Mouse (Mus musculus) neural tube, embryonic 15.5 days (tissue): ENCODE measurements around the gene Degs2. TPM values are rescaled to one million over a fixed set of nuclear protein-coding genes. Genes with fewer than 3 reads are reported as not detected.

ENCODE experiments used
- ATAC-seq: fragments of 200-750 bp; cut with Nextera tagmentation; 2 replicates; pipeline ENCODE4 v1.8.0; 2017; ENCODE audit warnings: mild to moderate bottlenecking, moderate TSS enrichment, moderate library complexity; ENCODE audit not compliant: low FRiP score
- H3K27ac ChIP-seq: fragments of 300-500 bp; sonication (generic); replicated peaks from 2 replicates; pipeline ENCODE4 v1.5.1; 2015; ENCODE audit warnings: mild to moderate bottlenecking, inconsistent platforms
- H3K27me3 ChIP-seq: fragments of 300-500 bp; sonication (generic); replicated peaks from 2 replicates; pipeline ENCODE4 v1.6.1; 2015; ENCODE audit warnings: inconsistent platforms
- H3K36me3 ChIP-seq: fragments of 300-500 bp; sonication (generic); 2 replicates; pipeline ENCODE4 v1.6.1; 2015; ENCODE audit warnings: inconsistent platforms
- H3K4me1 ChIP-seq: fragments of 300-500 bp; sonication (generic); 2 replicates; pipeline ENCODE4 v1.6.1; 2015; ENCODE audit warnings: inconsistent platforms
- H3K4me2 ChIP-seq: fragments of 300-500 bp; sonication (generic); 2 replicates; pipeline ENCODE4 v1.6.1; 2015; ENCODE audit warnings: inconsistent platforms, mild to moderate bottlenecking, moderate library complexity
- H3K4me3 ChIP-seq: fragments of 300-500 bp; sonication (generic); replicated peaks from 2 replicates; pipeline ENCODE4 v1.5.1; 2015; ENCODE audit warnings: mild to moderate bottlenecking, inconsistent platforms
- H3K9ac ChIP-seq: fragments of 300-500 bp; sonication (generic); replicated peaks from 2 replicates; pipeline ENCODE4 v1.6.1; 2015; ENCODE audit warnings: mild to moderate bottlenecking, inconsistent platforms
- H3K9me3 ChIP-seq: fragments of 300-500 bp; sonication (generic); replicated peaks from 2 replicates; pipeline ENCODE4 v1.6.1; 2016; ENCODE audit warnings: inconsistent platforms
- WGBS: fragments of 180-500 bp; shearing (Covaris S2); methylation state at CpG from one replicate; pipeline ENCODE4 v1.1.7; 2015; ENCODE audit warnings: mixed read lengths; 5-methylcytosine and 5-hydroxymethylcytosine counted together
- polyA plus RNA-seq: library from polyadenylated mRNA; unstranded; fragments of >200 nt; fragmentation: Nextera tagmentation; extraction: Ambion mirVana; gene quantifications from 2 replicates; pipeline ENCODE4 v1.2.1, GENCODE M21; 2015

Degs2 gene
- polyA plus RNA-seq, 1 experiment from 2014 or later = 2.4 TPM

DNA sequence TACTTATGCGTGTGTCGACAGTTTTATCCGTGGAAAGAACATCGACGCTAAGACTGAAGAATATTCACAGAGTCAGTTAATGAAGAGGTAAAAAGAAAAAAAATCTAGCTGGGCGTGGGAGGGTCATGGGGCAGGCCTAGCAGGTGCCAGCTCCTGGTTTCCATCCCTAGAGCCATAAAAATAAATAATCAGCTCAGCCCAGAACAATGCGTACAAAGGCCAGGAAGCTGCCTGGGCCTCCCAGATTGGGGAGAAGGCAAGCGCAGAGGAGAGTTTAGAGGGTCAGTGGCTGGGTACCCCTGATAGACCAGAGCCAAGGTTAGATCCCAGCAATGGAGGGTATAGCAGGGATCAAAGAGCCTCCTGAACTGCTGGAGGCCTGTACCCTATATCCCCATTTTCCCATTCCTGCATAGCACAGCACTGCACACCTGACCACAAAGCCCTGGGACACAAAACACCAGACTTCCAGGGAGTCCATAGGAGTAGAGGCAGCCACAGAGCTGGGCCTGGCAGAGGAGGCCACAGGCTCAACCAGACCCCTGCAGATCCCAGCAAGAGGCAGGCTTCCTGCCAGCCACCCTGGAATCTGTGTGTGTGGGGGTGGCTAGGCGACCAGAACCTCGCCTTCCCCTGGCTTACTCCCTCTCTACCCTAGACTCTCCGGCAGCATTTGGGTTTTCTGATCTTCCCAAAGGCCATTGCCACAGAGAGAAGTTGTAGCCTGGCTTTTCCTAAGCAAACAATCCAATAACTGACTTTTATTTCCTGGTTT lies 3.2 kb downstream of the Degs2 start:
- WGBS = 64% methylated on average over 11 of the region's 11 CpGs
- Histone ChIP-seq H3K4me2 (no peak overlapping the region), H3K4me3 (no peak overlapping the region), H3K9me3 (no peaks in the 10 kb centered on the region), H3K27ac (no peak overlapping the region), H3K4me1 (peaks cover 11% of the 10 kb centered on the region), H3K36me3 (no peaks in the 10 kb centered on the region), H3K9ac (no peak overlapping the region), H3K27me3 (peaks cover 38% of the 10 kb centered on the region)
- no peak for ATAC-seq

DNA sequence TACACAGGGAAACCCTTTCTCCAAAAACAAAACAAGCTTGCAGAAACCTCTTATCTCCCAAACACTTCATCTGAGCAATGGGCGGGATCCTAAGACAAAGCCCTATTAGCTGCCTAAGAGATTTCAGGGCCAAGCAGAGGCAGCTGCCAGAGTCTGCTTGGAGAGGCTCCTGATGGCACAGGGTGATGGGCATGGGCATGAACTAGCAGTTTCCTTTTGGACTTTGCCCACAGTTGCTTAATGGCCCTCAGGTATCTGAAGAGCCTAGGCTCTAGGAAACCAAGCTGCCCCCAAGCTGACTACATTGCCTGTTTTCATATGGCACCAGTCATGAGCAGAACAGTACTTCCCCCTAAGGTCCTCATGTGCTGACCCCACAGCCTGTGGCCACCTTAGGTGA lies 7.9 kb downstream of the Degs2 start:
- no peaks in the 10 kb centered on the region for H3K9me3 ChIP-seq
- H3K4me1 ChIP-seq = no peaks in the 10 kb centered on the region
- H3K27ac ChIP-seq = no peak overlapping the region
- H3K4me3 ChIP-seq = no peak overlapping the region
- ATAC-seq = no peak
- H3K9ac ChIP-seq = no peak overlapping the region
- H3K27me3 ChIP-seq = no peaks in the 10 kb centered on the region
- 100% methylated on average over 1 of the region's 1 CpGs for WGBS
- H3K36me3 ChIP-seq = no peaks in the 10 kb centered on the region
- H3K4me2 ChIP-seq = no peak overlapping the region

DNA sequence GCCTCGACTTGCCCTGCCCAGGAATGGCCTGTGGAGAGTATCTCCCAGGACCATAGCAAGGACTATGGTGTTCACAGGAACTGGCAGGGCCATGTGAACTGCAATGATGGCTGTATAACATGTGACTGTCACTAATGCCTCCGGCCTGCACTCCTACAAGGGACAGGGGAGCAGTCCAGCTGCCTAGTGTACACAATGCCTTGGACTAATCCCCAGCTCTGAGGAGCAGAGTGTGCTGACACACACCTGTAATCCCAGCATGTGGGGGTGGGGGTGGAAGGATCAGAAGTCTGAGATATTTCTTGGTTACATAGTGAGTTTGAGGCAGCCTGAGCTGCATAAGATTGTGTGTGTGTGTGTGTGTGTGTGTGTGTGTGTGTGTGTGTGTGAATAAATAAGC lies 8.5 kb downstream of the Degs2 start:
- Histone ChIP-seq H3K9ac (no peak overlapping the region), H3K4me1 (no peaks in the 10 kb centered on the region), H3K27ac (no peak overlapping the region), H3K27me3 (no peaks in the 10 kb centered on the region), H3K4me2 (no peak overlapping the region), H3K4me3 (no peak overlapping the region), H3K36me3 (no peaks in the 10 kb centered on the region; the same call in 1 of the 2 replicates), H3K9me3 (no peaks in the 10 kb centered on the region)
- ATAC-seq = no peak
- WGBS = 69% methylated on average over 2 of the region's 2 CpGs

DNA sequence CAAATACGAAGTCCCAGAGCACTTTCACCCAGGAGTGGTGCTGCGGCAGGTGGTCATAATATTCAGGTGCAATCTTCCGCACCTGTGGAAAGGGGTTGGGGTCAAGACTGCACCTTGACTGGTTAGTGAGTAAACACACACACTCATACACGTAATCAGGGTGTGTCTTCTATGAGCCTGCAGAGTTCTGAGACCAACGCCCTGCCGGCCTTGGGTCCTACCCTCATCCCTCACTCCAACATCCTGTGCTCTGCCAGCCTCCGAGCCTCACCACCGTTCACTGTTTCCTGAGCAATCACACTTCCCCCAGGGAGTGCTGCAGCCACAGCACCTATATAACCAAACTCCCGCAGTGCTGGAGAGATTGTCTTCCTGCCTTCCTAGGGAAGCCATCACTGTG lies 11.6 kb downstream of the Degs2 start:
- Histone ChIP-seq H3K9ac (no peak overlapping the region), H3K4me2 (no peak overlapping the region), H3K27me3 (no peaks in the 10 kb centered on the region), H3K36me3 (peaks cover 14% of the 10 kb centered on the region), H3K4me3 (no peak overlapping the region), H3K9me3 (no peaks in the 10 kb centered on the region), H3K4me1 (no peaks in the 10 kb centered on the region), H3K27ac (no peak overlapping the region)
- 72% methylated on average over 9 of the region's 9 CpGs for WGBS
- no peak for ATAC-seq

DNA sequence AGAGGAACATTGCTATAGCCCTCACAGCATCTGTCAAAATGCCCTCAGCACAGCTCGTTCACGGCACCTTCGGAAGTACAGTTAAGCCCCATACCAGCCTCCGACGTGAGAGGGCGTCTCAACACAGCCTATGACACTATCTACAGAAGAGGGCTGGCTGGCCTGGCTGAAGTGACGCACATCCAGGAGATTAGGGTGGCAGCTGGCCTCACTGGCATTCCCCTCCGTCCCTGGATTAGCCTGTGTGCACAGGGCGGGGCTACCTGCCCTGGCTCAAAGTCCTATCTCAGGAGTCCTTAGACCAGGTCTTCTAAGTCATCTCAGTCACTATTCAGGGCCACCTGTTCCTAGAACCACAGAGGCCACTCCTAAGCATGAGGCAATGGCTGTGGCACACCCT lies 12.9 kb downstream of the Degs2 start:
- Histone ChIP-seq H3K9ac (no peak overlapping the region), H3K27me3 (no peaks in the 10 kb centered on the region), H3K36me3 (peaks cover 17% of the 10 kb centered on the region), H3K27ac (no peak overlapping the region), H3K9me3 (no peaks in the 10 kb centered on the region), H3K4me1 (no peaks in the 10 kb centered on the region), H3K4me2 (no peak overlapping the region), H3K4me3 (no peak overlapping the region)
- 93% methylated on average over 9 of the region's 9 CpGs for WGBS
- no peak for ATAC-seq

DNA sequence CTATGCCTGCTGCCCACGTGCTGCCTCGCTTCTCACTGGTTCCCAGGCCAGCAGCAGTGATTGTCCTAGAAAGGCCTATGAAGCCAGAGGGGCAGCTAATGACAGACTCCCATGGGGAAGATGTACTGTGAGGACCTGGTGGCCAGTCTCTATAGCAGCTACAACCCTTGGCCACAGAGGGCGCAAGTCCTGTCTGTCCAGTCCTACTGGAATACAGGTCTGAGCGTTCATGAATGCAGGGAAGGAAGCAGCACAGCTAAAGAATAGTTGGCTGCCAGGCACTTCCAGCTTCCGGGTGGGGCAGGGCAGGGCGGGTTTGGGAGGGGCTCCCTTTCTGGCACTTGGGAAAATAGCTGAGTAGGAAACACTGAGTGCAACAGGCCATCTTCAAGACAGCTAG lies 15.2 kb downstream of the Degs2 start:
- H3K27me3 ChIP-seq = no peaks in the 10 kb centered on the region
- WGBS = 82% methylated on average over 6 of the region's 6 CpGs
- ATAC-seq = no peak
- H3K9me3 ChIP-seq = no peaks in the 10 kb centered on the region
- H3K4me3 ChIP-seq = no peak overlapping the region
- no peak overlapping the region for H3K4me2 ChIP-seq
- H3K9ac ChIP-seq = no peak overlapping the region
- no peak overlapping the region for H3K27ac ChIP-seq
- H3K36me3 ChIP-seq = peaks cover 36% of the 10 kb centered on the region
- H3K4me1 ChIP-seq = no peaks in the 10 kb centered on the region

DNA sequence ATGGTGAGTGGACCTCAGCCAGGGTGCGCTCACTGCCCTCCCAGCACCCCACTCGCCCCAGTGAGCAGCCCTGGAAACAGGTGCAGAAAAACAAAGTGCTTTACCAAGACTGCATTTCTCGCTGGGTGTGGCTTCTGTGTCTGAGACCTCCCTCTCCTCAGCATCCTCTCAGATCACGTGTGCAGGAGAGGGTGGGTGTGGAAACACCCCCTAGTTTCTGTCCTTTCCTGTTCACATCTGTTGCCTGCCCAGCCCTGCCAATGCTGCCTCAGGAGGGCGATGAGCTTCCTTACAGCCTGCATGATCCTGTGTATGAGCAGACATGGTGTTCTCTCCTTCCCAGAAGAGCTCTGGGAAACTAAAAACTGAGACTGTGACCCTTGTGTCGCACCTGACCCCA lies 15.7 kb downstream of the Degs2 start:
- 79% methylated on average over 6 of the region's 6 CpGs for WGBS
- no peaks in the 10 kb centered on the region for H3K4me1 ChIP-seq
- H3K27ac ChIP-seq = no peak overlapping the region
- H3K4me2 ChIP-seq = no peak overlapping the region
- no peak for ATAC-seq
- H3K9ac ChIP-seq = no peak overlapping the region
- H3K4me3 ChIP-seq = no peak overlapping the region
- H3K9me3 ChIP-seq = no peaks in the 10 kb centered on the region
- H3K27me3 ChIP-seq = no peaks in the 10 kb centered on the region
- peaks cover 41% of the 10 kb centered on the region for H3K36me3 ChIP-seq

DNA sequence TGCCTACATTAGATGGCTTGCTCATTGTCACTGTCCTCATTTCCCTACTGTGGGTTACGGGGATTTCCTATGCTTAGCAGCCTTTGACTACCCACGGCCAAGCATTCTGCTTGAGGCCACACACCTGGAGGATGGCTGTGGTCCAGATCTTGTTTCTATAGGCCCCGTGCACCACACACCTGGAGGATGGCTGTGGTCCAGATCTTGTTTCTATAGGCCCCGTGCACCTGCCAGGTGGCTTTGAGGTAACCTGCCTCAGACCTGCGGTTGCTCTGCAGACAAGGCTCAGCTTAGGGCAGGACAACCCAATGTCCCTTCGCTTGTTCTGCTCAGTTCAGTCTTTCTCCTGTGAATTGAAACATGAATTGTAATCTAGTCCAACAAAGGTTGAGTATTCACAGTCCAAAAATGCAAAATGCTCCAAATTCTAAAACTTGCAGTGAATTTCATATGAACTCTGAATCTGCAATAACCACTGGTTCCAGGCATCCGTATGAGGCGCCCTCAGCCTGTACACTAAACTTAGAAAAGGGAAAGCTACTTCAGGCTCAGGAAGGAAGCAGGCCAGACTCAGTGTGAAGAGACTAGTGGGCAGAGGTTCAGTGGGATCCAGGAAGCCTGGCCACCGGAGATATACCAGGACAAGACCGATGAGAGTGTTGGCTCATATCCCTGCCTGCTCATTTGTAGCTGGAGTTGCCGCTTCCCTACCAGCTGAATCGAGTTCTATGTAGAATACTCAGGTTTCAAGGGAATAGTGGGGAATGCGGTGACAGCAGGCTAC lies 19.7 kb downstream of the Degs2 start:
- H3K27me3 ChIP-seq = no peaks in the 10 kb centered on the region
- H3K4me3 ChIP-seq = no peak overlapping the region
- ATAC-seq = no peak
- H3K9me3 ChIP-seq = no peaks in the 10 kb centered on the region
- H3K4me1 ChIP-seq = no peaks in the 10 kb centered on the region
- H3K27ac ChIP-seq = no peak overlapping the region
- WGBS = 88% methylated on average over 13 of the region's 13 CpGs
- H3K36me3 ChIP-seq = peaks cover 74% of the 10 kb centered on the region
- H3K4me2 ChIP-seq = no peak overlapping the region
- no peak overlapping the region for H3K9ac ChIP-seq

DNA sequence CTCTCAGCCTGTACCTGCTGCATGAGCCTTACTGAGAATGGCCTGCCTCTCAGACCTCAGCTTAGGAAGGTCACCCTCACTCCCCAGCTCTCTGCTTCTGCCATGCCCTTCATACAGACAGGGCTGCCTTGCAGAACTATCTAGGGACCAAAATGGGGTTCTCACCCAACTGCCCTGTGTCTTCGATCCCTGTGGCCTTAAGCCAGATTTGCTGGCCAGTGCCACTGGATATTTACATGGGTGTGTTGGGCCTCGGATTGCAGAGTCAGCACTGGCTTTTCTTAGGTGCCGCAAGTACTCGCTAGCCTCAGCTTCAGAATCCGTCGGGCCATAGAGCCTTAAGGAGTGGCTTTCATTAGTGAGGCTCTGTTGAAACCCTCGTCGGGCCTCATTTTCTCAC lies 21.3 kb downstream of the Degs2 start:
- Histone ChIP-seq H3K36me3 (peaks cover 75% of the 10 kb centered on the region), H3K4me3 (no peak overlapping the region), H3K27ac (no peak overlapping the region), H3K4me2 (no peak overlapping the region), H3K9ac (no peak overlapping the region), H3K27me3 (no peaks in the 10 kb centered on the region), H3K9me3 (no peaks in the 10 kb centered on the region), H3K4me1 (no peaks in the 10 kb centered on the region)
- no peak for ATAC-seq
- WGBS = 95% methylated on average over 8 of the region's 8 CpGs

DNA sequence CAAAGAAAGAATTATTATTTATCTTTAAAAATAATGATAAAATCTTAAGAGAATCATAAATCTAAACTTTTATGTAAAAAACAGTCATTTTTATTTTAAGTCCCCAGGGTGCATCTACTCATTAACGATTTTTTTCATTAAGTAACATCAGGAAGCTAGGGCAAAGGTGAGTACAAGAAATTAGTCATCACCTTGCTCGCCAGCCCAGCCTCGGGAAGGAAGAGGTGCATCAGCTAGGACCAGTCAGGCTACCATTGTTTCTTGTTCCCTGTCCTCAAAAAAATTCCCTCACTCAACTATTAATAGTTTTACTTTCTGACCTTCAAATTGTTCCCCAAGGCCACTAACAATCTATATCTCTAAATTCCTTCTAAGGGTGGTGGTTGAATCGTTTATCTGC lies 23.7 kb downstream of the Degs2 start:
- 85% methylated on average over 4 of the region's 4 CpGs for WGBS
- H3K9me3 ChIP-seq = no peaks in the 10 kb centered on the region
- ATAC-seq = no peak
- H3K9ac ChIP-seq = no peak overlapping the region
- no peak overlapping the region for H3K4me3 ChIP-seq
- no peak overlapping the region for H3K4me2 ChIP-seq
- no peak overlapping the region for H3K27ac ChIP-seq
- no peaks in the 10 kb centered on the region for H3K4me1 ChIP-seq
- H3K36me3 ChIP-seq = peaks cover 80% of the 10 kb centered on the region
- no peaks in the 10 kb centered on the region for H3K27me3 ChIP-seq

DNA sequence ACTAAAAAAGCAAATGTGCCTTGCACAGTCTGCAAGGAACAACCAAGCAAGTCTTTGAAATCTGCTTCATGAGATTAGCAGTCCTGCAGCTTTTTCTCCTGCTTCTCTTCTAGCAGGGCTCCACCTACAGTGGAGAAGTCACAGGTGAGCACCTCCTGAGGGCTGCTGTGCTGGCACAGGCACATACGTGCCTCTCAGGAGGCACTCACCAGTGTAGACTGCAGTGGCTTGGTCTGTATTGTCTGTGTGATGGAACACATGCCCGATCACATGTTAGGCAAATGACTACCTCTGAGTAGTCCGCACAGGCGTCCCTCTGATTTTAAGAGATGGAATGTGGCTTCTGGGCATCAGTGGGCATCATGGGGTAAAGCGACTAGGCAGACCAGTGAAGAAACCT lies 25.0 kb downstream of the Degs2 start:
- Histone ChIP-seq H3K4me3 (no peak overlapping the region), H3K36me3 (peaks cover 75% of the 10 kb centered on the region), H3K4me1 (no peaks in the 10 kb centered on the region), H3K9ac (no peak overlapping the region), H3K27me3 (no peaks in the 10 kb centered on the region), H3K9me3 (no peaks in the 10 kb centered on the region), H3K27ac (no peak overlapping the region), H3K4me2 (no peak overlapping the region)
- WGBS = 99% methylated on average over 5 of the region's 5 CpGs
- ATAC-seq = no peak
